Mouse (Mus musculus) ovary, postnatal 10 days (tissue): ENCODE data around the gene Ift122.

Source experiments
- DNase-seq: peaks from one replicate; pipeline ENCODE4 v3.0.0; 2022; ENCODE audit warnings: low spot score

Gene Ift122

DNA sequence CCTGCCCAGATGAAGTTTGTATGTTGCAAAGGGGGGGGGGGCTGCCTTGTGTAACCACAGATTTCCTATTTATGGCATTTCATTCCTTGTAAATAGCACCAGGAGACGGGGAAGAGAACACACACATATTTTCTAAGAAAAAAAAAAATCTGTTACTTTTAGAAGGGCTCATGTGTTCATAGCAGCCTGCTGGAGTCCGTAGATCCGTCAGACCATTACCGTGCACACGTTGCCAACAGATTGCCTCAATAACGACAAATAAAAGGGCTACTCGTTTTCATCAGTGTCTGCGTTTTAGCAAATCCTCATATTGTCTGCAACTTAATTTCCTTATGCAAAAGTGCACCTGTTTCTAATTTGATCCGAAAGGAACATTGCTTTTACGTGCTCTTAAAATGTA lies 73.1 kb downstream of the Ift122 start:
- no peak for DNase-seq

DNA sequence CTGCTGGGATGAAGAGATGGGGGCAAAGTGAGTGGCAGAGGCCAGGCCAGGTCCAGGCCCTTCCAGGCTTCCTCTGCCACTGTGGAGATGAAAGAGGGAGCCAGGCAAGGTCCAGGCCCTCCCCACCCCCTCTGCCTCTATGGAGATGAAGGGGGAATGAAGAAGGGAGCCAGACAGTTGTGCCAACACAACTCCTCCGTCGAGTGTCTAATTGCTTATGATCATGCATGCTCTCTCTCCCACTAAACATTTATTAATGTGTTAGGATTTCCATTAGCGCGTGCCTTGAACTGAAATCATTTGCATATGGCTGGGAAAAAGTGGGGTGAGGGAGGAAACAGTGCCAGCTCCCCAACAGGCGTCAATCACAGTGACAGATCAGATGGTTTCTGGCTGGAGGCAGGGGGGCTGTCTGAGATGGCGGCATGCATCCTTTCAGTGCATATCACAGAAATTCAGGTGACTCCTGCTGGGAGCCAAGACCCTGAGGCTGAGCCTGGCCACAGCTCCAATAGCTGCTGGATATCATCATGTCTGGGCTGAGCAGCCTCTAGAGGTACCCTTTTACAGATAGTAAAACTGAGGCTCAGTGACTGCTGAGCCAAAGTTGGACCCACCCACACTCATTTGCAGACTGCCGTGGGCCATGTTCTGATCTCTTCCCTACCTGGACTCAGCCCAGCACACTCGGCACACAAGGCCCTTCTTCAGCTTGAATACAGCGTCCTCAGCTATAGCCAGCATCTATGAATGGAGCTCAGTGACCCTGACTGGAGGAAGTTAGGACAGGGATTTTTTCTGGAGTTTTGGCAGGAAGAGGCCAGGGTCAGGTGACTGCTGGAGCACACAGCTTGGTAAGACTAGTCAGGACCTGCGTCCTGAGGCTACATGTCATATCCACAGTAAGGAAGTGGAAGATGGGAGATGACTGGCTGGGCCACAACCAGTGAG lies 74.3 kb downstream of the Ift122 start:
- DNase-seq = no peak

DNA sequence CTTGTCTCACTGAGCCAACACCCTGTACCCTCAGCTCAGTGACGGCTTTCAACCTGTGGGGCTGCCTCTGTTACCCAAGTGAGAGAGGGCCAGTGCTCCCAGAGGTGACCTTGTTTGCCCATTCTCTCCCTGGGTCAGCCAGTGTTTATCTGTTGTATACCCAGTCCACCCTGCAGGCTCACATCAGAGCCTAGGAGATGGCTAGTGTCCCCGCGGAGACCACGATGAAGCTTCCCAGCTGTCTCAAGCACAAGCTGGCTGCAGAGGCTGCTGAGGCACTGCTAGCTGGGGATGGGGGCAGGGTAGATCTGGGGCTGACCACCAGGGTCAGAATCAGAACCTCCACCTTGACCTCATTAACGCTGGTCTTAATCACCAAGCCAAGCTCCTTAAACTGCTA lies 76.7 kb downstream of the Ift122 start:
- no peak for DNase-seq

DNA sequence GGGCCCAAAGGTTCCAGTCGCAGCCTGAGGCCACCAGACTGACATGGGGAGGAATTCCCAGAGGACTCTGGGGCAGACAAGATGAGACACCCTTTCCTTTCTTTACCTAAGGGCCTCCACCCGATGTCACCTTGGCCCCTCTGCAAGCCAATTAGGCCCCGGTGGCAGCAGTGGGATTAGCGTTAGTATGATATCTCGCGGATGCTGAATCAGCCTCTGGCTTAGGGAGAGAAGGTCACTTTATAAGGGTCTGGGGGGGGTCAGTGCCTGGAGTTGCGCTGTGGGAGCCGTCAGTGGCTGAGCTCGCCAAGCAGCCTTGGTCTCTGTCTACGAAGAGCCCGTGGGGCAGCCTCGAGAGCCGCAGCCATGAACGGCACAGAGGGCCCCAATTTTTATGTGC lies 78.4 kb downstream of the Ift122 start, which contains the start of gene Rho:
Rho (plus strand) TSS at position 110 of the 400 bp plus-strand sequence.
- DNase-seq = no peak

DNA sequence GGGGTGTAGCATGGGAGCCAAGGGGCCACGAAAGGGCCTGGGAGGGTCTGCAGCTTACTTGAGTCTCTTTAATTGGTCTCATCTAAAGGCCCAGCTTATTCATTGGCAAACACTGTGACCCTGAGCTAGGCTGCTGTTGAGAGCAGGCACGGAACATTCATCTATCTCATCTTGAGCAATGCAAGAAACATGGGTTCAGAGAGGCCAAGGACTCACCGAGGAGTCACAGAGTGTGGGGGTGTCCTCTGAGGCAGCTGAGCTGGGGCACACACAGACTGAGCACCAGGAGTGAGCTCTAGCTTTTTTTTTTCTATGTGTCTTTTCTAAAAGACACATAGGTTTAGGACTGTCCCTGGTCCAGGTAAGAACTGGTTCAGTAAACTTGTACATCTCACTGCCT lies 79.1 kb downstream of the Ift122 start:
- DNase-seq = no peak

DNA sequence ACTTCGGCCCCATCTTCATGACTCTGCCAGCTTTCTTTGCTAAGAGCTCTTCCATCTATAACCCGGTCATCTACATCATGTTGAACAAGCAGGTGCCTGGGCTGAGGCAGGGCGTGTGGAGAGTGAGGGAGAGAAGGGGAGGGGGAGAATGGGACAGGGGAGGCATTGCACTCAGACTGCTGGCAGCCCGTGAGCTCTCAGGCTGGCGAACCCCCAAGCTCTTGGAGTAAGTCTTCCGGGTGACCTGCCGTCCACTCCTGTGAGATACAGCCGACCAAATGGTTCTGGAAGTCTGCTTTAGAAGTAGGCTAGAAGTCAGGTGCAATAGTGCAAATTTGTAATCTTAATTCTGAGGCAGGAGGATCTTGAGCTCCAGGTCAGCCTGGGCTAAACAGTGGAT lies 82.3 kb downstream of the Ift122 start:
- no peak for DNase-seq

DNA sequence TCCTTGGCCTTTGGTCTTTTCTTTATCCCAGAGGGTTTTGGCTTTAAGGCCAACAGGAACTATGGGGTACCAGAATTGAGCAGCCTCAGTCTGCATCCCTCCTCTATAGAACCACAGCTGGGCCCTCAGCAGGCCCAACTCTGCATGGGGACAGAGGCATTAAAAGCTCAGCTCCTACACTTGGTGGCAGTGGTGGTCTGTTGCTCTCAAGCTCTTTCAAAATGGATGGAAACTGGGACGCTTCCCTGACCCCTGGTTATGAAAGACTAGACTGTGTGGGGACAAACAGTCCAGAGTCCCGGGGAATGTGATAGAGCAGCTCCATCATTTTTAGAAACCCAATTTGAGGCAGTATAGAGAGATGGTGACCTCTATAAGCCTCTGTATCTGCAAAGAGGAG lies 84.7 kb downstream of the Ift122 start:
- DNase-seq = no peak

DNA sequence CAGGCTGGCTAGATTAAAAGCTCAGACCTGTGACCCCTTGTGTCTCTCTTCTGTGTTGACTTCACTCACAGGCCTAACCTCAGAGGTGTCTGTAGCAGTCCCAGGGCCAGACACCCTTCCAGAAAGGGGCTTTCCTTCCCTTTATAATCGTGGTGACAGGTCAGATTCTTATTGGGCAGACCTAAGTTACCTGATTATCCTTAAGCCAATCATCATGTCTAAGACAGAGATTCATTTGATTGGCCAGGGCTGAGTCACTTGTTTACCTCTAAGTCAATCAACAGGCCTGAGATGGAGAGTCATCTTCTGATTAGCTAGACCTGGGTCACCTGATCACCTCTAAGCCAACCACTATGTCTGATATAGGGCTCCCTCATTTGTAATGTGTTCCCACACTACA lies 85.5 kb downstream of the Ift122 start:
- DNase-seq = no peak

DNA sequence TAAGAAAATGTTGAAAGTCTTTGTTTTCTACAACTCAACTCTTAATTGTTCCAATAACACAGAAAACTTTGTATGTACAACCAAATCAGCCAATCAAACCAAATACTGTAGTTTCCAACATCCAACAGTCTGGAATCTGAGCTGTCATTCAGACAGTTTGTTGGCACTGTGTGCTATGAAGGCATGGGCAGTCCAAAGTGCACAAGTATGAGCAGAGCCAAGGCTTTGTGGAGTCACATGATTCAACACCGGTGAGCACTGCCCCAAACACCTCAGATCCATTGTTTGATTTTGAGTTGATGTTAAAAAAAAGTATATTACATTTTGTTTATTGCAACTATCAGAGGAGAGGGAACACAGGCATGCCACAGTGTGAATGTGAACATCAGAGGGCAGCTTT lies 87.3 kb downstream of the Ift122 start:
- DNase-seq = no peak

DNA sequence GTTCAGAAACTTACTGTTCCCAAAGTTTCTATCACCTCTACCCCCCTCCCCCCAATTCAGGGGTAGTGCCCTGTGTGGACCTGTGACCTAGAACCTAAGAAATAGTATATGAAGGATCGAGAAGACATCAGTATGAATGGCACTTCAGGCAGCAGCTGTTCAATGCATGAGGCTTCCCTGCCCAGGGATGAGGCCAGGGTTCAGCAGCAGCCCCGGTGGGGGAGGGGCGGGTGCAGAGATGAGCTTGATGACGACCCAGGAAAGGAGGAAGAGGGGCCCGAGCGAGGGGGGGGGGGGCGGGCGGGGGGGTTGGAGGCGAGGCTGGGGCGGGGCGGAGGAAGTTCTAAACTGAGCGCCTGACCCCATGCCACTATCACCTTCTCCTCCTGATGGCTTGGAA lies 87.9 kb downstream of the Ift122 start:
- DNase-seq = no peak

DNA sequence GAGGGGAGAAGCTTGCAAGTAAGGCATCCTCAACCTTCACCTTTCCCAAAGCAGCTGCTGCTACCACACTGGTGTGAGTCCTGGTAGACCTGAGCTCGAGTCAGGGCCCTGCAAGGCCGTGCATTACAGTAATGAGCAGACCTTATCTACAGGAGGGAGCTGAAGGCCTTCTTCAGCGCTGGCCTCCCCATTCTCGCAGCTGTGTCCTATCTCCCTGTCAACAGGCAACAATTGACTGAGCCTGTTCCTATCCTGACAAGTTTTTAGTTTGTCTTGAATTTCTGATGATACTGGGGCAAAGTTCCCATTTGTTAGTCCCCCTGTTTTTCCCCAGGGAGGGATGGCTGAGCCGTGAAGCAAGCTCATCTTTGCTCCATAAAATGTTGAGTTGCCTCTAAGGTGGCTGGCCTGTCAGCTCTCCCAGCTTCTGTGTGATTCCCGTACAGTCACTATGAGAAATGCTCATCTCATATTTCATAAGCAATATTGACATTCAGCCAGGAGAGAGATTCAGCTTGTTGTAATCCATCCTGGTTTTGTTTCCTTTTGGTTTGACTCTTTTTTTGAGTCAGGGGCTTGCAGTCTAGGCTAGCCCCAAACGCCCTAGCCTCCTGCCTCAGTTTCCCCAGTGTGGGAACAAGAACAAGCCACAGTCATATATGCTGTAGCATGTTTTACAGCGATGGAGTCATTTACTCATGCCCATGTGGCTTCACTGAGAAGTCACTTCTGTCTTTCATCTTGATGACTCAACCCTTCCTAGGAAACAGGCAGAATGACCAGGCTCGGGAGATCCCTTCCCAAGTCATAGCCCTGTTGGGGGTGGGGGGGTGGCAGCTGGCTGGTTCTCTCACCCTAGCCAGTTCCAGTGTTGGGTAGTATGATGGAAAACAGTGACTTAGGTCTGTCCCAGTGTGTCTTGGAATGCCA lies 90.5 kb downstream of the Ift122 start:
- no peak for DNase-seq

DNA sequence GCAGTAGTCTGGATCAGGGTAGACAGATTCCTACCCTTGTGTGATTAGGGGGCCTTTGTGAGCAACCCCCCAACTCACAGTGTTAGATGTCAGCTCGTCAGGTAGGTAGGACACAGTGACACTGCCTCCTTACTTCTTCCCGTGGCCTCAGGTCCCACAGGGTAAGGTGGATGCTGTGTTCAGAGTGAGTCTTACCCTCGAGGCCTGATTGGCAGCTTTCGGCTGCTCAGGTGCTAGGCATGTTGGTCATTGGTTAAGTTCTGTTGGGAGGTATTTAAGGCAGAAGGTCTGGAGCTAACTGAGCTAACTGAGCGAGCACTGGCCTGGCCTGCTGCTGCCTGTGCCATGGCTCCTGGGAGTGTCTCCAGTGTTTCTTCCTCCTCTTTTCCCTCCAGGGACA lies 91.4 kb downstream of the Ift122 start, which contains the start of gene H1foo:
H1foo (plus strand) TSS at position 301 of the 400 bp plus-strand sequence.
- no peak for DNase-seq

DNA sequence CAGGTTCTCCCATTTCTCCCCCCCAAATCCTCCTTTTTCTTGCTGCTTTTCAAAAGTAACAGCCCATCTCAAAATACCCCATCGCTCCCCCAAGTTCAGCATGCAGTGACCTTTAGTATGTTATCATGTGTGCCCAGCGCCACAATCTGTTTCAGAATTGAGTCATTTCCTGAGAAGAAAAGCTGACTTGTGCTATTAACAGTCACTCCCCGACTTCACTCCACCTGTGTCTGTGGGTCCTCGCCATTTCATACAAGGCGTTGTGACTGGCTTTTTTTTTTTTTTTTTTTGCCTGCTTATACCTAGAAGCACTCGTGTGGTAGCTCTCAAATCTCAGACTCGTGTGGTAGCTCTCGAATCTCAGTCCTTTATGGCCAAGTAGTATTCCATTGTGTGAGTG lies 92.4 kb downstream of the Ift122 start:
- no peak for DNase-seq

DNA sequence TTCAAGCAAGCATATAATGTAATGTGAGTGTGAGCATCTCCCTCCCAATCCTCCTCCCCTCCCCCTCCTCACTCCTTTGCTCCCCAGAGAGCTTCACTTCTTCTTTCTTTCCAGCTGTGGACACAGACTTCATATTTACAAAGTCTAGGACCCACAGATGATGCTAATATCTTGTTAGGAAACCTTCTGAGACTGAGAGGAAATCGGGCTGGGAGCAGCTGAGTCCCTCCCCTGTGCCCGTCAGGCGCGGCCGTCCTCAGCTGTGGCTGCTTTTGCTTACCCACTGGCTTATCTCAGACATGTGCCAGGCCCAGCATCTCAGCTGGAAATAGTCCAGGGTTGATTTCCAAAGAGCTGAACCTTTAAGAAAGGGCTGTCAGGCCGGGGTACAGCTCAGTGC lies 93.1 kb downstream of the Ift122 start:
- DNase-seq = no peak

DNA sequence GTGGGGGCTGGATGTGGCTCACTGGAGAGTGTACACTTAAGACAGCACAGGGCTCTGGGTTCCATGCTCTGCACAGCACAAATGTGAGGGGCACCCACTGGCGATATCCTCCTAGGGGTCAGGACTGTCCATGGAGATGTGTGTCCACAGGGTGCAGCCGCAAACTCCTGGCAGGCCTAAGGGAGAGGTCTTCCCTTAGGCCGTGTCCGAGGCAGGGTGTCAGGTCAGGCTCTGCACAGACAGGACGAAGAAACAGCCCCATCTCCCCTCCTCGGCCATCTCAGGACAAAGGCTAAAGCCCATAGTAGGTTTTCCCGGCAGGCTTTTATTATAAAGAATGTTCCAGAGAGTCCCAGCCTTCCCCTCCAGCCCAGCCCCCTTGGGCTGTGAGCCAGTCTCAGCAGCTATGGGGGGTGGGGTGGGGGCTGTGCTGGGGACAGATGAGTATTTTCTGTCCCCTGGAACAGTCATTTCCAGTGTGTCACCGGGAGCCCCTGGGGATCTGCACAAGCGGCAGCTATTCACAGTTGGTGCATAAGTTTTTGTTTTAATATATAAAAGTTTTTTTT lies 101.3 kb downstream of the Ift122 start:
- no peak for DNase-seq

DNA sequence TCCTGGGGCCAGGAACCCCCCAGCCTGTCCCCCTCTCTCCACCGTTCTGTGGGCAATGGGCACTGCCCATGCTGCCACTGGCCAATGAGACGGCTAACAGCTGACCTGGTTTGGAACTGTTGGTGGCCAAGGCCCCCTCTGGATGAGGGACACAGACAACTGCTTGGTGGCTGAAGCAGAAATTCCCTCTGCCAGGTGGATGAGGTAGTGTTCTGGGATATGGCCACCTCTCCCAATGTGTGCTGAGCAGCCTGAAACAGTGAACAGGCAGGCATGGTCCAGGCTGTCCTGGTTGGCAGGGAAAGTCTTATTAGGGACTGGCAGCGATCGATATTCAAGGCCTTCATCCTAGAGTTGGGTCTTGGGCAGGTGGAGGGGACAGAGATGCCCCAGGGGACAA lies 101.9 kb downstream of the Ift122 start:
- DNase-seq = no peak

DNA sequence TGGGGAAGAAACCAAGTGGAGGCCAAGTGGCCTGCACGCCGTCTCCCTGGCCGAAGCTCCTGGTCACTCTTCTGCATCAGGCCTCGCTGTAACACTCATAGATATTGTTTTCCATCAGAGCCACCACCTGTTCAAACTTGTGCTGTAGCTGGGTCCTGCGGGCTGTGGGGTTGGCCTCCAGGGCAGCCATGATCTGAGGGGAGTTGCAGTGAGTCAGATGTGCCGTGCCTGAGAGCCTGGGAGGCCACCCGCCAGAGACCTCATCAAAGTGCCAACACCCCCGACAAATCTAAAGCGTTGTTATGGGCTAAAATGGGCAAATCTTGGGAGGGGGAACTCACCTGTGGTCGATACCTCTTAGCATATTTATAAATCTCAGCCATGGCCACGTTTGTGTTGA lies 102.4 kb downstream of the Ift122 start:
- no peak for DNase-seq

DNA sequence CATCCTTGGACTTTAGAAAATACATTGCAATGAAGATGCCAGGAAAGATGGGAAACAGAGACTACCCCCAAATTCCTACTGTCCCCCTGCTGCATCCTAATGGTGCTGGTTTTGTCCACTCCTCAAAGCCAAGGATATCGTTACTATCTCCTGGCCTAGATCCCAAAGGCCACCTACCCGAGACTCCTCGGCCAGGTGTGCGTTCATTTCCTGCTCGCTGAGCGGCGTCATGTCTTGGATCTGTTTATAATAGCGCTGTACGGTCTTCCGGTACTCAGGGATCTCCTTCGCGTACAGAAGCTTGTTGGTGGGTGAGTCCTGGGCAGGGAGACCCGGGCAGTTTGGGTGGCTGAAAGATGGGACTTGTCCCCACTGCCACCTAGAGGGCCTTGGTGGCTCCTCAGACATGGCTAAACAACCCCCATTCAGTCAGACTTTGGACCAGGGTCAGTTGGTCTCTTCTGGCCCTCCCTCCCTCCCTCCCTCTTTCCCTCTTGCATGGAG lies 103.2 kb downstream of the Ift122 start:
- DNase-seq = no peak

DNA sequence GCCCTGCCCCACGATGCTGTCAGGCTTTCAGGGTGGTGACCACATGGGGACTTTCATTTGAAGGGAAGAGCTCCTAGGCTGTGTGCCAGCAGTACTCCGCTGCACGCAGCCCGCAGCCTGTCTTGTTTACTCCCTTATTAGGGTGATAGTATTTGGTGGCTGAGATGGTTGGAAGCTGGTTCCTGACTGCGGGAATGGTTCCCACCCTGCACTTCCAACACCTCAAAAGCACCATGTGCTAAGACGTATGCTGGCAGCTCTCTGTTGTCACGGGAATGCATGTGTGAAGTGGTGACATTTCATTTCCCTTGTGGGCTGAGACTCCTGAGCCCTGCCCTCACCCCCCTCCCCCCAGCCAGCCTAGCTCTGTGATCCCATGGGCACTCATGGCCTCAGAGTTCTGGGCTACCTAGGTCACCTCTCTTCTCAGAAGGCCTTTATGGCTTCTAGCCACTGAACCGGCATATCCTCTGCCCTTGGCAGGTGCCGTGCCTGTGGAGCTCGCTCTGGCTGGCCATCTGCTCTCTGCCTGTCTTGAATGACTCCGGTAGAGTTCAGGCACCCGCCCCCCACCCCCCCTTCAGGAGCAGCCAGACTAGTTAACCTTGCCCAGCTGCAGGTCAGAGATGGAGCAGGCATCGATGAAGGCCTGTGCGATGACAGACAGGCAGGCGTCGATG lies 103.8 kb downstream of the Ift122 start:
- no peak for DNase-seq

DNA sequence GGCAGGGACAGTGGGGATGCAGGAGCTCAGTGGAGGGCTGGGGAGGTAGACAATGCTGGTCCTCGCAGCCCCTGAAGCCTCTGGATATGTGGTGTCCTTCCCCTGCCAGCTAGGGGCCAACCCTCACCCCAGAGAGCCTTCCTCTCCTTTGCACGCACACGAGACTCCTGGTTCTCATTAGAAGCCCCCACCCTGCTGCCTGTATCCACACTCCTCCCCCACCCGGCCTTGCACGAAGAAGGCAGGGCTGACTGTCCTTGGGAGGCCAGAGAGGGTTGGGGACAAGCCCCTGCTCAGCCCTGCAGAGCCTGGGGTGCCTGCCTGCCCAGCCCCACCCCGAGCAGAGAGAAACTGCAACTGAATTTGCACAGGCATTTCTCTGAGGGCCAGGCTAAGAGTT lies 104.4 kb downstream of the Ift122 start:
- no peak for DNase-seq

DNA sequence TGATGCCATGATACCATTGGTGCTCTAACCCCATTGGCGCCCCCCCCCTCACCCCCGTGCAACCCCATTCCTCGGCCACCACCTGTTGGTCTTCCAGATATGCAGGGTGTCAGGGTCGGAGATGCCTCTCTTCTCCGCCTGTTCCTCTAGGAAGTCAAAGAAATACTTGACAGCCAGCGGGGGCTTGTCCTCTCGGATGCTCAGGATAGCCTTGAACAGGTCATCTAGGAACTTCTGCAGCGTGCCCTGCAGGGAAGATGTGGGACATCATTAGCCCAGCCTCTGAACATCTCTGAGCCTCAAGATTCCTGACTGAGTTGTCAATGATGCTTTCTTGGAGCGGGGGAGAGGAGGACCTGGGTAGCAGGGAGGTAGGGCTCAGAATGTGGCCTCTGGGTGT lies 105.2 kb downstream of the Ift122 start:
- no peak for DNase-seq
